Mouse (Mus musculus): ENCODE measurements around the gene Nol4l. TPM values are rescaled to one million over a fixed set of nuclear protein-coding genes. Genes with fewer than 3 reads are reported as not detected.
"Not testable (repeated sequence)": the region's sequence is repeated elsewhere in the genome, so short reads cannot be mapped to it uniquely, and the experiment has no call there.

Gene Nol4l
- total RNA-seq, 2 experiments from 2014 or later, result 1.8 to 6.1 TPM

GRCm38 (mm10) chr2:153514497-153515380, 15.0 kb downstream of the Nol4l start:
- no peak for ATAC-seq (replicated peaks; ENCODE audit: low FRiP score, poor library complexity, severe bottlenecking)

- no peak for ATAC-seq (replicated peaks; ENCODE audit: low FRiP score, poor library complexity, severe bottlenecking)
Observed at GRCm38 (mm10) chr2:153513983-153514382, 15.8 kb downstream of the Nol4l start.

GRCm38 (mm10) chr2:153512416-153513323, 17.1 kb downstream of the Nol4l start:
- ATAC-seq (replicated peaks; ENCODE audit: low FRiP score, poor library complexity, severe bottlenecking), result no peak

GRCm38 (mm10) chr2:153511562-153511961, 18.2 kb downstream of the Nol4l start:
- ATAC-seq (replicated peaks; ENCODE audit: low FRiP score, poor library complexity, severe bottlenecking), result no peak

- no peak for ATAC-seq (replicated peaks; ENCODE audit: low FRiP score, poor library complexity, severe bottlenecking)
Observed at GRCm38 (mm10) chr2:153510136-153510535, 19.6 kb downstream of the Nol4l start.

- 0 out of 2 replicates have a peak, but pooled peaks have one; percentile 11 for ATAC-seq (replicated peaks; ENCODE audit: low FRiP score, poor library complexity, severe bottlenecking)
Observed at GRCm38 (mm10) chr2:153509211-153510029, 20.4 kb downstream of the Nol4l start.

- no peak for ATAC-seq (replicated peaks; ENCODE audit: low FRiP score, poor library complexity, severe bottlenecking)
Observed at GRCm38 (mm10) chr2:153508405-153508804, 21.4 kb downstream of the Nol4l start.

GRCm38 (mm10) chr2:153507969-153508368, 21.8 kb downstream of the Nol4l start:
- no peak for ATAC-seq (replicated peaks; ENCODE audit: low FRiP score, poor library complexity, severe bottlenecking)

GRCm38 (mm10) chr2:153506385-153506784, 23.4 kb downstream of the Nol4l start:
- no peak for ATAC-seq (replicated peaks; ENCODE audit: low FRiP score, poor library complexity, severe bottlenecking)

- no peak for ATAC-seq (replicated peaks; ENCODE audit: low FRiP score, poor library complexity, severe bottlenecking)
Observed at GRCm38 (mm10) chr2:153499154-153499553, 30.6 kb downstream of the Nol4l start.

GRCm38 (mm10) chr2:153496898-153497297, 32.9 kb downstream of the Nol4l start:
- no peak for ATAC-seq (replicated peaks; ENCODE audit: low FRiP score, poor library complexity, severe bottlenecking)

GRCm38 (mm10) chr2:153496301-153496700, 33.5 kb downstream of the Nol4l start:
- 0 out of 2 replicates have a peak, but pooled peaks have one; percentile 2 for ATAC-seq (replicated peaks; ENCODE audit: low FRiP score, poor library complexity, severe bottlenecking)

GRCm38 (mm10) chr2:153495818-153496217, 34.0 kb downstream of the Nol4l start:
- peak; percentile 52 for ATAC-seq (replicated peaks; ENCODE audit: low FRiP score, poor library complexity, severe bottlenecking)

- not testable (repeated sequence) for ATAC-seq (replicated peaks; ENCODE audit: low FRiP score, poor library complexity, severe bottlenecking)
Observed at GRCm38 (mm10) chr2:153495391-153495790, 34.4 kb downstream of the Nol4l start.

GRCm38 (mm10) chr2:153494293-153494811, 35.4 kb downstream of the Nol4l start:
- ATAC-seq (replicated peaks; ENCODE audit: low FRiP score, poor library complexity, severe bottlenecking), result peak; percentile 39

GRCm38 (mm10) chr2:153493781-153494292, 35.9 kb downstream of the Nol4l start:
- peak; percentile 55 for ATAC-seq (replicated peaks; ENCODE audit: low FRiP score, poor library complexity, severe bottlenecking)

- ATAC-seq (replicated peaks; ENCODE audit: low FRiP score, poor library complexity, severe bottlenecking), result no peak
Observed at GRCm38 (mm10) chr2:153493393-153493731, 36.4 kb downstream of the Nol4l start.

GRCm38 (mm10) chr2:153492573-153493392, 37.0 kb downstream of the Nol4l start, which contains the start of gene 4930404H24Rik:
Gene 4930404H24Rik, plus strand, starts transcription at chr2:153492790.
- peak; percentile 26 for ATAC-seq (replicated peaks; ENCODE audit: low FRiP score, poor library complexity, severe bottlenecking)
